Mouse (Mus musculus) liver, adult (tissue): ENCODE data around the gene Prmt3.

Experiments
- GATA4 ChIP-seq: IDR thresholded peaks from 2 replicates; pipeline ENCODE4 v1.6.1; 2014; ENCODE audit warnings: mild to moderate bottlenecking, low read length; ENCODE audit not compliant: insufficient replicate concordance

Gene Prmt3

GRCm38 (mm10) chr7:49824043-49824442 lies 45.9 kb downstream of the Prmt3 start:
- TF ChIP-seq GATA4: no peak

GRCm38 (mm10) chr7:49824581-49824980 lies 46.4 kb downstream of the Prmt3 start:
- TF ChIP-seq GATA4: no peak

- no peak for TF ChIP-seq GATA4
Observed at GRCm38 (mm10) chr7:49825492-49825891, 47.3 kb downstream of the Prmt3 start.

- TF ChIP-seq GATA4: no peak
Observed at GRCm38 (mm10) chr7:49827920-49828319, 49.8 kb downstream of the Prmt3 start.

GRCm38 (mm10) chr7:49842366-49843282 lies 64.5 kb downstream of the Prmt3 start:
- no peak for TF ChIP-seq GATA4

GRCm38 (mm10) chr7:49843304-49843933 lies 65.3 kb downstream of the Prmt3 start:
- no peak for TF ChIP-seq GATA4

- TF ChIP-seq GATA4: no peak
Observed at GRCm38 (mm10) chr7:49847939-49848338, 69.8 kb downstream of the Prmt3 start.

- TF ChIP-seq GATA4: no peak
Observed at GRCm38 (mm10) chr7:49853342-49854181, 75.4 kb downstream of the Prmt3 start.

- TF ChIP-seq GATA4: no peak
Observed at GRCm38 (mm10) chr7:49857347-49857746, 79.2 kb downstream of the Prmt3 start.

- no peak for TF ChIP-seq GATA4
Observed at GRCm38 (mm10) chr7:49858257-49858656, 80.1 kb downstream of the Prmt3 start.

GRCm38 (mm10) chr7:49859820-49860219 lies 81.7 kb downstream of the Prmt3 start:
- TF ChIP-seq GATA4: no peak

GRCm38 (mm10) chr7:49861196-49861595 lies 83.0 kb downstream of the Prmt3 start:
- TF ChIP-seq GATA4: no peak

- no peak for TF ChIP-seq GATA4
Observed at GRCm38 (mm10) chr7:49863753-49864152, 85.6 kb downstream of the Prmt3 start.

- TF ChIP-seq GATA4: no peak
Observed at GRCm38 (mm10) chr7:49869656-49870055, 91.5 kb downstream of the Prmt3 start.

GRCm38 (mm10) chr7:49870276-49870675 lies 92.1 kb downstream of the Prmt3 start:
- TF ChIP-seq GATA4: no peak
